Mouse (Mus musculus) cerebellum, adult 9-11 months (tissue): ENCODE data around the gene Dhrs7c.

Source experiments
- DNase-seq: peaks from one replicate; pipeline ENCODE4 v3.0.0; 2022

Dhrs7c gene

GRCm38 (mm10) chr11:67797931-67798330 is at the start of gene Dhrs7c:
Gene Dhrs7c (plus strand): TSS chr11:67798187.
- peak; percentile 14 for DNase-seq

DNA sequence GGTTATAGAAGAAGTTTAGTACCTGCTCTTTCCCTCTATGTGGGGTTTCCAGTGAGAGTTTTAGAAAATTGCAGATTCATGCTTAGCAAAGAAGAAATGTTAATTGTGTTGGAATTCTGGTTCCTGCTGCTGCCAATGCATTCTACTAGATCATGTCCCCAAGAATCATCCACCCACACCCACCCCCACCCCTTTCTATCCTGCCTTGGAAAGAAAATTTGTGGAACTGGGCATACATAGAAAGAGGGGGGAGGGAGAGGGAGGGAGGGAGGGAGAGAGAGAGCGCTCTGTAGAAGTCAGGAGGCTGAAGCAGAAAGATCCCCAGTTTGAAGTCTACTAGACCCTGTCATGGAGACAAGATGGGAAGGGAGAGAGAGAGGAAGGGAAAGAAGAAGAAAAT is 41.7 kb upstream of the Dhrs7c start:
- DNase-seq = no peak

DNA sequence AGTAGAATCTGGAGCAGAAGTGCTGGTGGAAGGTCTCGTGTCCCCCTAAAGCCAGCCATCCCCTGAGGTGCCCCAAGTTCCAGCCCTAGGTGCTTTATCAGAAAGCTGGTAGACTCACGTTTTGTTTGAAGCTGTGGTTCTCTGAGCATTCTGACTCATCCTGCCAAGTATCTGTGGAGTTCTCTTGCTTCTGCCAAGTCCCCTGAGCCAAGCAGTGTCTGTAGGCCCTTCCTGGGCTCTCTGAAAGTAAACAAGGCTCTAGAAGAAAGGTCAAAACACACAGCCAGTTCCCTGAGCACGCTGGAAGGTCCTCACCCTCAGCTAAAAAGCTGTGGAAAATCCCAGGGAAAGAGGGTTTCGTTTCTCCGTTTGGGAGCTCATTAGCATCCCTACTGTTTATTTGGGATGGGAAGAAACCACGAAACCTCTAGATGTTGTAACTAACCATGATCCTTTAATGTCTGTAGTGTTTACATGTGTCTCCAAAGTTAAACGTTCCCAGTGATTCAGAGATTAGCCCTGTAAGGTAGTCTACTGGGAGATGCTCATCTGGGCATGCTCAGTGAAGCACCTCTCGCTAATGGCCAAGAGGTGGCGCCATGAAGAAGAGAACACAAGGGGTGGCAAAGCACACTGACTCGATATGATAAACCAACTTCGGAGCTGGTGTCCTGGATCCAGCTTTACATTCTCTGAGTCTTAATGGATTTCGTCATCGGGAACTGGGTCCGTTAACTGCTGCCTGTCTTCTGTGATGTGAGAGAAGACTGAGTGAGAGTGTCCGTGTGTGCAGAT is 40.4 kb upstream of the Dhrs7c start:
- no peak for DNase-seq

DNA sequence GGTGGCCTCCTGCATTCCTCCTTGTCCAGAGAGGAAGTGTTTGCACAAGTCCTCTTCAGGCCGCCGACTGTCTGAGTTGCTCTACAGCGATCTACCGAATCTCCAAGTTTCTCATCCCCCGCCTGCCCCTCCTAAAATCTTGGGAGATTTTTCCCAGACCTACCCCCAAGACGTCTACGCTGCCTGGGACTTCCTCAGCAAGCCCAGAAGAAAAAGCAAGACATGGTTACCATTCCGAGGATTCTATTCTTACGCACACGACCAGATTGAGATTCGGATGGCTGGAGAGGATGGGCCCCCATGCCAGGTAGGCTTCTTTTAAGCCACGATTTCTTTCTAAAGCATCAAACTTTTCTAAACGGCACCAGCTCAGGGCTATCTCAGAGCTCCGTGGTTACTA is 26.9 kb upstream of the Dhrs7c start, which contains the start of gene Glp2r:
TSS of gene Glp2r (minus strand) at position 101 of the 400 bp plus-strand sequence.
- no peak for DNase-seq

DNA sequence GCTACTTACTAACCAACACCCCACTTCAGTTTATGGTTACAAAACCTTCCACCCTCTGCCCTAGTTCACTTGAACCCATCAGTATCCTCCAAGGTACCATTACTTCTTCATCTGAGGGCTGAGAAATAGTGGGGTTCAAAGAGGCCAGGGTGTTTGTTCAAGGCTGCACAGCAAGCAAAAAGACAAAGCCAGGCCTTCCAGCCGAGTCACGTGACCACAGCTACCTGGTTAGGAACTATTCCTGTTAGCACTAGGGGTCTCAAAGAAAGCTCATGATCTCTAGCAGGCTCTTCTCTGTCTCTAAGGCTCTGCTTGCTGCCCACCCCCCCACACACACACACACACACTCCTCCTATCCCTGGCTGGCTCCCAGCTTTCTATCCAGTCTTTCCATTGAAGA is 26.3 kb upstream of the Dhrs7c start:
- no peak for DNase-seq

DNA sequence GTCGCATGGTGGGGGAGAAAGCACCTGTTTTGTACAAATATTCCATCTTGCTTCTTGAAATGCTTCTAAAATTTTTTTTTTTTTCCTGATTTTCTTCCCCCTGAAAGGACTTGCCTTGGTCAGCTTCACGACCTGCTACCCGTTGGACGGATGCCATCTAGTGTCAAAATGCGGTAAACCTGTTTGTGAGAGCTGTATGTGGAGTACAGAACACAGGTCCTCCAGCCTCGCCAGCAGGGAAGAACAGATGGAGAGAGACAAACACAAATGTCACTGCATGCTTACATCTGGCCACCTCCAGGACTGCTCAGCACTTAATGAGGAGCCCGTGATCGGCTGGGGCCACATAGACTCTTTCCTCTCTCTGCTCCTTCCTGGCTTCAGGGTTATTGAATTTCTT is 25.4 kb upstream of the Dhrs7c start:
- DNase-seq = peak; percentile 59

- DNase-seq = no peak
Observed at GRCm38 (mm10) chr11:67774379-67774778, 23.6 kb upstream of the Dhrs7c start, which contains the start of gene Gsg1l2. Gene Gsg1l2 (plus strand): TSS chr11:67774608.

- no peak for DNase-seq
Observed at GRCm38 (mm10) chr11:67790182-67790581, 7.8 kb upstream of the Dhrs7c start.

DNA sequence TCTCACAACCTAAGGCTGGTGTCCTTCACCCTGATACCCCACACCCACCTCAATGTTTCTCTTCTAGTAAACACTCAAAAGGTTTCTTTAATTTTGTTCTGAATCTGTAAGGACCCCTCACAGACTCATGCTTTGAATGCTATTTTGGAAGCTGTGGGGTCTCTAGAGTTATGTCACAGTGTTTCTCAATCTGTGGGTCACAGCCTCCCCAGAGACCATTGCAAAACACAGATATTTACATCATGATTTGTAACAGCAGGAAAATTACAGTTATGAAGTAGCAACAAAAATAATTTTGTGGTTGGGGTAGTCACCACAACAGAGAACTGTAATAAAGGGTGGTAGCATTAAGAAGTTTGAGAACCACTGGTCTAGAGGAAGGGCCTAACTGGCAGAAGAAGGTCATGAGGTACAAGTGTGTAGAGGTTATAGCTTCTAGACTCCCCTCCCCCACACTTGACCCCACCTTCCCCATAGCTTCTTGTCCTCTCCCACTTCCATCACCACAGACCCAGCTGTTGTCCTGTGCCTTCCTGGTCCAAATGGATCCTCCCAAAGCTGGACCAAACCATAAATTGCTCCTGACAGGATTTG is 2.2 kb downstream of the Dhrs7c start:
- no peak for DNase-seq

DNA sequence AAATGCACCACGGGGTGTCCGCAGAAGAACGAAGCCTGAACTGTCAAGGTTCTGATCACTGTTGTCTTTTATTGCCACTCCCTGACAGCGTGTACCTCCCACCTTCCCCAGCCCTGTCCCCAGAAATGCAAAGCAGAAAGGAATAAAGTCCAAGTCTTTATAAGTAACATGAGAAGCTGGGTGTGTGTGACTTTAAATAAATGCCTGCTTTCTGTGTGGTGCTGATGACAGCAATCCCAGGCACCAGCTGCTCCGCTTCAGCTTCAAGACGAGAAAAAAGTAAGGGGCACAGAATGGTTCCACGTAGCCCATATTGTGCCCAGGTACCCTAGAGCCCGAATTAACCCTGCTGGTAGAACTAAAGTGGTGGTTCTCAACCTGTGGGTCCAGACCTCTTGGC is 3.2 kb downstream of the Dhrs7c start:
- DNase-seq = no peak

DNA sequence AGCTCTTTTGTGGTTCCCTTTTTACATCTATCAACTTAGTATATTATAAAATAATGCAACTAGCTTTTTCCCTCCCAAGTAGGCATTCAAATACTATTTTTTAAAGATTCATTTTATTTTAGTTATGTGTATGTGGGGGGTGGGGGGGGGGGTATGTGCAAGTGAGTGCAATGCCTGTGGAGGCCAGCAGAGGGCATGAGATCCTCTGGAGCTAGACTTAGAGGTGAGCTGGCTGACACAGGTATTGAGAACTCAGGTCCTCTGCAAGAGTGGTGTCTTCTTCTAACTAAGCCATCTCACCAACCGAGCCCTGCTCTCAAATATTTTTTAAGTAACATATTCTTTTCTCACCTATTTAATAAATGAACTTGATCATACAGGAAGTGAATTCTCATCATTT is 7.6 kb downstream of the Dhrs7c start:
- DNase-seq = no peak

DNA sequence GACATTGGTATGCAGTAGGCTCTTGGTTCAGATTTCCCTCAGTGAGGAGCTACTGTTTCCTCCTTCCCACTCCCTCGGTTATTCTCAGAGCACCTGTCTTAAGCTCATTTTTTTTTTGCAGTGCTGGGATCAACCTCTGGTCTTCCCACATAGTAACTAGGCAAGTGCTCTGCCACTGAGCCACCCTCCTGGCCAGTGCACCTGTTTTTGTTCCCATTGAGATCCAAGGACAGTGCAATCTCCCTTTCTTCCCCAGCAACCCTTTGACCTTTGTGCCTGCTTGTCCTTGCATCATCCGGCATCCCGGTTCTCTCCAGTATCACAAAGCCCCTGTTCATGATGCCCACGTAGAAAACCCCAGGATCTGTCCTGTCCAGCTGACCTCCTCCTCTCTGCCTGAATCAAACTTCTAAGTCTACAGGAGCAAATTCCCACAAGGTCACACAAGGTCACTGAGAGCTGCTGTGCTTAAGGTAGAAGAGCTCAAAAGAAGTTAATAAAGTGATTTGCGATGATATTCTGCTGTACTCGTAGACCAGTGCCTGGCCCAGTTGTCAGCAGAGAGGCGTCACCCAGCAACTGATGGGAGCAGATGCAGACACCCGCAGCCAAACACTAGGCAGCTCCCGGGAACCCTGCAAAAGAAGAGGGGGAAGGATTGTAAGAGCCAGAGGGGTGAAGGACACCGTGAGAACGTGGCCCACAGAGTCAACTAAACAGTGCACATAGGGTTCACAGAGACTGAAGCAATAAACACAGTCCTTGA is 9.0 kb downstream of the Dhrs7c start:
- no peak for DNase-seq

- no peak for DNase-seq
Observed at GRCm38 (mm10) chr11:67808051-67808450, 10.1 kb downstream of the Dhrs7c start.

DNA sequence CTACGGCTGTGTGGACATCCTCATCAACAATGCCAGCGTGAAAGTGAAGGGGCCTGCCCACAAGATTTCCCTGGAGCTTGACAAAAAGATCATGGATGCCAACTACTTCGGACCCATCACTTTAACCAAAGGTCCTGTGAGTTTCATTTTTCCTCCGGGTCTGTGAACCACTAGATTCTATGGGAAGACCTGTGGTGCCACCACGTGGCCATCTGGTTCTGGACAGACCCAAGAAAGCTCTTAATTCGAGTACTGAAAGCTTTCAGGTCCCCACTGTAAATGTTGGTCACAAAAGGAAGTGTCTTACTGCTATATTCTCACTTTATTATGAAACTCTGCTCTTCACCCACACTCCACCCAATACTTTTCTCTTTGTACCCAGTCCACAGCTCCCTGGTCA is 13.5 kb downstream of the Dhrs7c start:
- DNase-seq = no peak

- no peak for DNase-seq
Observed at GRCm38 (mm10) chr11:67819604-67820003, 21.6 kb downstream of the Dhrs7c start.

DNA sequence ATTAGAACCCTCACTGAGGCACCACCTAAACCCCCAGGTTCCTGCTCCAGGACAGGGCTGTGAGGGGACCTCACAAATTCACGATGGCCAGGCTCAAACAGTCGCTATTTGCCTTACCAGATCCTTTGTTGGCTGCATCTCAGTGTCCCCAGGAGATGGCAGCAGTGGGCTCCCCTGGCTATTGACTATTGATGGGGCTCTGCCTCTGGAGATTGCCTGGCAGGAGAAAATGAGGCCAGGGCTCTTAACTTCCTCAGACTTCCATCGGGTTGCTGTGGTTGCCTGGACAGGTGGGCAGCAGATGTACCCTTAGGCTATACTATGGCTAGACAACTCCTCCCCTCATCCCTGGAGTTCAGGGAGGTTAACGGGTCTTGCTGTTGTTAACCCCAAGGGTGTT is 22.2 kb downstream of the Dhrs7c start:
- DNase-seq = no peak

- DNase-seq = peak; percentile 34
Observed at GRCm38 (mm10) chr11:67821560-67821959, 23.6 kb downstream of the Dhrs7c start.

DNA sequence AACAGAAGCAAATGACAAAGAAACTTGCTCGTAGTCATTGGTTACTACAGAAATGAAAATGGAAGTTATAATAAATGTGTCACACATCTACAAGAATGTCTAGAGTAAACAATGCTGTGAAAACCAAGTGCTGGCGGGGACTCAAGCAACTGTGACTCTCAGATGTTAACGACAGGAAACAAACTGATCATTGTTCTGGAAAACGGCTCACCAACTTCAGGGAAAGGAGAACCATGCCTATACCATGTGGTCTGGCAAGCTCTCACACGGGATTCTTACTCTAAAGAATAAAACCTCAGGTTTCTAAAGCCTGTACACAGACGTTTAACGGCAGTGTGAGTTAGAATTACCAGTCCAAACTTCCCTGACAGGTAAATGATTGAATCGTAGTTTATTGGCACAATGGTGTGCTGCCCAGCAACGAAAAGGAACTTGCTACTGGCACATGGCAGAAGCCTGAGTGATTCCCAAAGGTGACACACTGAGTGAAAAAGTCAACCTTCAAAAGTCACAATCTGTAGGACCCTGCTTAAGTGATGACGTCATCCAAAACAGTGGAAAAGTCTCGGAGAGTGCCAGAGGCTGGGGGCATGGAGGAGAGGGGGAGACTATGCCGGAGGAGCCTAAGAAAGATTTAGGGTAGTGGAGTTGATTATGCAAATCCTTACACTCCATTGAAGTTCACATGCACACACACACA is 30.5 kb downstream of the Dhrs7c start:
- no peak for DNase-seq

GRCm38 (mm10) chr11:67829530-67829929 is 31.5 kb downstream of the Dhrs7c start:
- DNase-seq = no peak

DNA sequence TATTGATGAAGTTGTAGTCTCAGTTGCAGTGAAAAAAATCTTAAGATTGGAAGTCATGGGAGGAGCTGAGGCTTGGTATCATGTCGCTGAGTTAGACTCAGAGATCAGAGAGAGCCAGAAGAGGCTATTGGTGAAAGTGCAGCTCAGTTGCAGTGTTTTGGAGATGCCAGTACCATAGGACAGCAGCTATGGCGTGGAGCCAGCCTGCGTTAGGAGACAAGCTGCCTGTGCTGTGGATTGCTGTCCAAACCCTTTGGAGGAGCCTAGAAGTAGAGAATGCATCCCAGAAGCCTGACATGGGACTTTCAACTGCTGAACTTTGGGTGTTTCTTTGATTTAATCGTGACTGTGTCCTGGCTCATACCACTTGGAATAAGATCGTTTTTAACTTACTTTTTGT is 33.8 kb downstream of the Dhrs7c start:
- no peak for DNase-seq

DNA sequence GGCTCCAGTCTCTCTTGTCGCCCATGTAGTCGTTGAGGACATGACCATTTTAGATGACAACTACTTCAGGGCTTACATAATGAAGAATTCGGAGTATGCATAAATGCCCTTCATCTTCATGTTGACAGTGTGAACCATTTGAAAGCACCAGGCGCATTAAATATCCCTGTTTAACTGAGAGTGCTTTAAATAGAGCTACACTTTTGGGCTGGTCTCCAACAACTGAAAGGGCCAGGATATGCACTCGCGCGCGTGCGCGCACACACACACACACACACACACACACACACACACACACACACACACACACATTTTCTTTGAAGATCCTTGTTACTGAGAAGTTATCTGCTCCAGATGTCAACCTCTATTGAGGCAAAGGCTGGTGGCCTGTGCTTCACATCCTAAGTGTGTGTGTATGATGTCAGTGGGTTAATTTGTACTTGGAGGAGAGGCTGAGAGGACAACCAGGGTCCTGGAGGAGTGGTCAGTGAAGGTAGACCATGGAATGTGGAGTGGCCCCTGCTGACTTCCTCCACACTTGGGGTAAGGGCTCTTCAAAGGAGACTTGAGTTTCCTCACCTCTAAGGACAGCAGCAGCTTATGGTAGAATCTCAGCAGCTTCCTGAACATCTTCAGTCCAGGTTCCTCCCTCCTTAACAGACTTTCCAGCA is 37.6 kb downstream of the Dhrs7c start:
- no peak for DNase-seq

GRCm38 (mm10) chr11:67839810-67840209 is 41.8 kb downstream of the Dhrs7c start:
- DNase-seq = no peak

- DNase-seq = no peak
Observed at GRCm38 (mm10) chr11:67845193-67845592, 47.2 kb downstream of the Dhrs7c start.
